Comparison of ENCODE assay signal across 24 mouse cellular contexts in genomic region chr19:20576984-20577383, GRCm38 (mm10).
A peak's percentile ranks its signal among the peaks of the same experiment; 100 is the strongest.
DNase-seq lines count a peak whose midpoint lies in the region; ATAC-seq and TF ChIP-seq lines count a peak whose summit lies in the region.
"Had no signal": no experiment of that assay in that cellular context is flagged by ENCODE, and none has a peak within 500 bp of the region (broad histone marks: within the 10 kb centered on the region; RNA-seq: fewer than 3 reads in every experiment).

No protein-coding gene starts in this region.

- no peak overlapping the region for H3K4me2 ChIP-seq in kidney, embryonic 15.5 days
- H3K4me2 ChIP-seq in lung, postnatal 0 days (replicated peaks; ENCODE audit: low read depth, low read length): no peak overlapping the region
- H3K4me2 ChIP-seq: embryonic facial prominence, embryonic 13.5 days; forebrain, embryonic 12.5 days; hindbrain, embryonic 12.5 days had no signal

- WGBS in kidney, embryonic 15.5 days: 49% methylated on average over 3 of the region's 3 CpGs
- 31% methylated on average over 3 of the region's 3 CpGs for WGBS in lung, postnatal 0 days

- no peak for TF ChIP-seq CTCF in lung, postnatal 0 days (IDR thresholded peaks at IDR 0.05)

- H3K9ac ChIP-seq in kidney, embryonic 15.5 days: no peak overlapping the region
- no peak overlapping the region for H3K9ac ChIP-seq in lung, postnatal 0 days (replicated peaks; ENCODE audit: low read depth)
- H3K9ac ChIP-seq: embryonic facial prominence, embryonic 13.5 days; forebrain, embryonic 12.5 days; hindbrain, embryonic 12.5 days had no signal

- DNase-seq in kidney, postnatal 36 days: no peak
- DNase-seq in lung, postnatal 0 days (ENCODE audit: low spot score): peak; percentile 19
- no peak for DNase-seq in lung, adult 18-20 months
- peak; percentile 1 for DNase-seq in embryo, embryonic 9.5 days (ENCODE audit: extremely low spot score)
- DNase-seq in mesoderm, embryonic 11.5 days (ENCODE audit: low read depth, low spot score): peak; percentile 3
- no peak for DNase-seq in spleen, postnatal 36 days (ENCODE audit: low spot score in 2 of 2)
- no peak for DNase-seq in left cerebral cortex, adult 18-20 months (ENCODE audit: low spot score in 2 of 2)
- DNase-seq: adrenal gland, postnatal 14 days; cerebellum, adult 11-12 months; cerebellum, adult 9-10 months; cerebellum, postnatal 36 days; gastrocnemius, postnatal 10 days; heart, adult 18-20 months; heart, postnatal 10 days; heart, postnatal 4 days had no signal

- H3K27ac ChIP-seq in kidney, embryonic 15.5 days: no peak overlapping the region
- H3K27ac ChIP-seq in lung, postnatal 0 days (ENCODE audit: low read length): peak overlapping the region; percentile 11
- H3K27ac ChIP-seq: embryonic facial prominence, embryonic 13.5 days; forebrain, embryonic 12.5 days; heart, embryonic 10.5 days; hindbrain, embryonic 12.5 days had no signal

- no peaks in the 10 kb centered on the region for H3K9me3 ChIP-seq in kidney, embryonic 15.5 days (replicated peaks)
- no peaks in the 10 kb centered on the region for H3K9me3 ChIP-seq in lung, postnatal 0 days (ENCODE audit: low read length)
- H3K9me3 ChIP-seq: embryonic facial prominence, embryonic 13.5 days; forebrain, embryonic 12.5 days; heart, embryonic 10.5 days; hindbrain, embryonic 12.5 days had no signal

- no peaks in the 10 kb centered on the region for H3K27me3 ChIP-seq in kidney, embryonic 15.5 days
- H3K27me3 ChIP-seq in lung, postnatal 0 days (replicated peaks; ENCODE audit: insufficient read depth, low read length): no peaks in the 10 kb centered on the region
- H3K27me3 ChIP-seq: CH12.LX; embryonic facial prominence, embryonic 13.5 days; forebrain, embryonic 12.5 days; hindbrain, embryonic 12.5 days; Patski had no signal

- H3K4me1 ChIP-seq in kidney, embryonic 15.5 days: no peaks in the 10 kb centered on the region
- no peaks in the 10 kb centered on the region for H3K4me1 ChIP-seq in lung, postnatal 0 days (ENCODE audit: insufficient read depth, low read depth, low read length)
- H3K4me1 ChIP-seq: embryonic facial prominence, embryonic 13.5 days; forebrain, embryonic 12.5 days; heart, embryonic 10.5 days; hindbrain, embryonic 12.5 days had no signal

- no peak for TF ChIP-seq EP300 in lung, postnatal 0 days (IDR thresholded peaks at IDR 0.05)

- 0 out of 2 replicates have a peak, but pooled peaks have one; percentile 62 for ATAC-seq in kidney, embryonic 15.5 days (replicated peaks; ENCODE audit: low FRiP score)
- ATAC-seq in lung, postnatal 0 days: 0 out of 2 replicates have a peak, but pooled peaks have one; percentile 23
- ATAC-seq: activated CD4-positive, CD25-positive, alpha-beta regulatory T cell, adult 4 months; forebrain, embryonic 16.5 days; Patski had no signal

- no peak overlapping the region for H3K4me3 ChIP-seq in kidney, embryonic 15.5 days (replicated peaks)
- no peak overlapping the region for H3K4me3 ChIP-seq in lung, postnatal 0 days (ENCODE audit: low read depth, low read length)
- H3K4me3 ChIP-seq: embryonic facial prominence, embryonic 13.5 days; forebrain, embryonic 12.5 days; heart, embryonic 10.5 days; hindbrain, embryonic 12.5 days had no signal

- H3K36me3 ChIP-seq in kidney, embryonic 15.5 days: no peaks in the 10 kb centered on the region
- H3K36me3 ChIP-seq in lung, postnatal 0 days (ENCODE audit: insufficient read depth, low read length): no peaks in the 10 kb centered on the region
- H3K36me3 ChIP-seq: embryonic facial prominence, embryonic 13.5 days; forebrain, embryonic 12.5 days; heart, embryonic 10.5 days; hindbrain, embryonic 12.5 days had no signal

Comparison
In these comparisons a context has a peak if more than half of its experiments do, and no peak if none do; other contexts are left out.
1. DNase-seq: peak in lung, postnatal 0 days (single experiment), embryo, embryonic 9.5 days (single experiment) and mesoderm, embryonic 11.5 days (single experiment); none in kidney, postnatal 36 days (0 of 2), lung, adult 18-20 months (0 of 2), spleen, postnatal 36 days (0 of 2) and left cerebral cortex, adult 18-20 months (0 of 2).